Mouse (Mus musculus) gastrocnemius, postnatal 25 days (tissue): Measurements from ENCODE around the gene Dus1l. TPM values are rescaled to one million over a fixed set of nuclear protein-coding genes. Genes with fewer than 3 reads are reported as not detected.
"Not testable (repeated sequence)": the region's sequence is repeated elsewhere in the genome, so short reads cannot be mapped to it uniquely, and the experiment has no call there.

Experiments
- DNase-seq: peaks from one replicate; pipeline ENCODE4 v3.0.0; 2022
- total RNA-seq, 2 experiments: library from RNA; stranded (reverse); gene quantifications; 1 replicate in 1 of 2; 2 replicates in 1 of 2; pipeline ENCODE4 v1.2.3; 2021

Dus1l gene
- total RNA-seq, 2 experiments from 2014 or later: 32.6 to 36.2 TPM

DNA sequence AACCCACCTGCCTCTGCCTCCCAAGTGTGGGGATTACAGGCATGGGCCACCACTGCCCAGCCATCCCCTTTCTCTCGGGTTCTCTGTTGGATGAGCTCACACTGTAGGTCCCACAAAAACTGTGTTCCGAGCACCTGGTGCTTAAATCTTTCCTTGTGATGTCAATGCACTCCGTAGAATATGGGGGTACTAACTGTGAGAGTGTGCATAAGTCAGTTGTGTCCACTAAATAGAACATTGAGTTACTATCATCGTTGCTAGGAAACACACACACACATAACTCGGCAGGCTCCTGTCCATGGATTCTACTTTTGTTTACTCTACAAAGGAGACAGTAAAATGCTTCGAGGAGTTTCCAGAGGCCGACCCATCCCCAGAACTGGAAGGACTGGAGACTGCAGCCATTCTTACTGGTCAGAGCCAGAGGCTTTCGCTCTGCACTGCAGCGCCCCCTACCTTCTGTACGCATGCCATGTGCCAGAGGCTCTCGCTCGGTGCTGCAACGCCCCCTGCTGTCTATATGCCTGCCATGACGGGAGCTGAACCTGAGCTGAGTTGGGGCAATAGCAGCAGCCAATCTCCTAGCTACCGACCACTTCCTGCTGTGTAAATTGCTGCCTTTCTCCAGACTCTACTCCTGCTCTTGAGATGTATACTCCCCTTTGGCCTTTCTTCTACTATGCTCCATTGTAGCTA lies 20.3 kb downstream of the Dus1l start:
- DNase-seq: peak; percentile 87

DNA sequence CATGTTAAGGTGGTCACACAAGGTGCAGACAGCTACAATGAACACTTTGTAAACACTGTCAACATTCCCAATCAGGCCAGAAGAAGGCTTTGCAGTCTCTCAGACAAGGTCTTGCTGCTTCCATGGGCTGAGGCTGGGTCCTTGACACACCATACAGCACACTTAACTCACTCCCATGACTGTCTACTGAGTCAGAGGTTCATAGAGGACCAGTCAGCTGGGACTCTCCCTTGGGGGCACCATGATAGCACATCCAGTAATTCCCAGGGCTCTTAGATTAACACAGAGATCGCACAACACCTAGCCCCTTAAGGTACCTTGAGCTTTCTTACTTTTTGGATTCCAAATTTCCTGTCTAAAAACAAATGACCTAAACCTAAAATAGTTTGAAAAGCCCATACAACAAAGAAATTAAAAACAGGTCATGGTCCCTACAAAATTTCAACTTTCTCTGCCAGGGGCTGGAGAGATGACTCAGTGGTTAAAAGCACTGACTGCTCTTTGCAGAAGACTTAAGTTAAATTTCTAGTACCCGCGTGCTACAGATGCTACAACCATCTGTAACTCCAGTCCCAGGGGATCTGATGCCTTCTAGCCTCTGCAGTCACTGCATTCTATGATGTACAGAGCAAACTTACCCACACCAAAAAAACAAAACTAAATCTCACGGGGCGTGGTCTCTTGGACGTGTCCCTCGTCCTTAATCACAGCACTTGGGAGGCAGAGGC lies 22.6 kb downstream of the Dus1l start:
- DNase-seq: no peak

DNA sequence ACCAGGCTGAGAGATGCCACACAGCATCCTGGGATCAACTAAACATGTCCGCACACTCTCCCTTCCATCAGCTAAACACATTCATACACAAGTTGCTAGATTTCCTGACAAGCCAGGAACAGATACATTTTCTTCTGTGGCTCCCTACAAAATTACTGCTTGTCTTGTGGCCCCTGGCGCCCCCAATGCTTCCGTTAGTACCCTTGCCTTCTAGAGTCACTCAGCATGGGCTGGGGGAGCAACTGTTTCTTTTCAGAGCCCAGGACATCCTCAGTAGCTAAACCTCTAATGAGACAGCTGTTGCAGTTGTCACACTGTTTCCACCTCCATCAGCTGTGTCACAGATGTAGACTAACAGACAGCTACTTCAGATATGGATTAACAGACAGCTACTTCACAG lies 23.5 kb downstream of the Dus1l start:
- no peak for DNase-seq

DNA sequence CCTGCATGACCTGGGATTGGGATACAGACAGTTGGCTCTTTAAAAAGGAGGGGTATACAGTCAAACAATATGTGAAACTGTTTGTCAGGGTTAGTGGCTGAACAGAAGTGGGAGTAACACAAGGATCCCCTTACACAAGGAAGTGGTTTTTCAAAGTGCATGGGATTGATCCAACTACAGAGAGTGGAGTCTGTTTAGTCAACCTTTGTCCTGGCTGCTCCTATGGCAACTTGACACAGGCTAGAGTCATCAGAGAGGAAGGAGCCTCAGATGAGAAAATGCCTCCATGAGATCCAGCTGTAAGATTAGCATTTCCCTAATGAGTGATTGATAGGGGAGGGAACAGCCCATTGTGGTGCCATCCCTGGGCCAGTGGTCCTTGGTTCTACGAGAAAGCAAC lies 28.0 kb downstream of the Dus1l start:
- DNase-seq: no peak

DNA sequence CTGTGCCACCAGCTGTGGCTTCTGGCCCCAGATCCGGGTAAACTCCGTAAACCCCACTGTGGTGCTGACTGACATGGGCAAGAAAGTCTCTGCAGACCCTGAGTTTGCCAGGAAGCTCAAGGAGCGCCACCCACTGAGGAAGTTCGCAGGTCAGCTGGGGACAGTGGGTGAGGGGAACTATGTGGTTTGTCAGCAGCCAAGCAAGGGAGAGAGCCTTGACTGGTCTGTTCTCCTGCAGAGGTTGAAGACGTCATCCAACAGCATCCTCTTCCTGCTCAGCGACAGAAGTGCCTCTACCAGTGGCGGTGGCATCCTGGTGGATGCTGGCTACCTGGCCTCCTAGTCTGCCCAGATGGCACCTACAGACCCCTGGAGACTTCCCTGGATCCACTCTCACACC lies 29.2 kb downstream of the Dus1l start:
- not testable (repeated sequence) for DNase-seq

DNA sequence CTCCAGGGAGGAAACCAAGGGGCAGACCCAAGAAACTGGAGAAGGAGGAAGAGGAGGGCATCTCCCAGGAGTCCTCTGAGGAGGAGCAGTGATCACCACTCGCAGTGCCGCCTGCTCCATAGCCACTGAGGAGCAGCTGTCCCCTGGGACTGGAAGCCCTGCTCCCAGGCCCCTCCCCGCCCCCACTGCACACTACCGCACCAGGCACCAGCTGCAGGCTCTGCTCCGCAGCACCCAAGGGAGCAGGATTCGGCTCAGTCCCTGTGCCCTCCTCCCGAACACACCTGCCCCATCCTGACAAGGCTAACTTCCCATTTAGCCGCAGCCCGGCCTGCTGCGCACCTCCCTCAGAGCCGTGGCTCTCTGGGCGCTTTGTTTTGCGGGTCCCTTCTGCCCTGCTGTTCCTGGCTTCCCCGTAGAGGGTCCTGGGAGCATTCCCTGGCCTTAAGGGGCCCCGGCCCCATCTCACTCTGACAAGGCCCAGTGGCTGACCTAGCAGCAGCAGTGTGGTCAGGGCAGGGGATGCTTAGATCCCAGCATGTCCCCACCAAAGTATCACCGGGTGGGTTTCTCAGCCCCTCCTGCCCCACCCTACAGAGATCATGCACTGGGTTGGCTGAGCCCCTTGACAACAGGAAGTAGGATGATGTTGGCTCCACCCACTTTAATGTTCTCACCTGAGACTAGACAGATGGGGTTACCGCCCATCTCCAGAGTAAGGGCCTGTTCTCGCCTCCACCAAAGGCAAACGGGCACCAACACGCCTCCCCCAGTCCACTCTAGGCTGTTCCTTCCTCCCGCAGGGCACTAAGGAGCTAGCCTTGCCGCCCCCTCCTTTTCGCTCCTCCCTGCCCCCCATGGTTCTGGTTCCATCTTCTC lies 32.8 kb downstream of the Dus1l start:
- DNase-seq: not testable (repeated sequence)

DNA sequence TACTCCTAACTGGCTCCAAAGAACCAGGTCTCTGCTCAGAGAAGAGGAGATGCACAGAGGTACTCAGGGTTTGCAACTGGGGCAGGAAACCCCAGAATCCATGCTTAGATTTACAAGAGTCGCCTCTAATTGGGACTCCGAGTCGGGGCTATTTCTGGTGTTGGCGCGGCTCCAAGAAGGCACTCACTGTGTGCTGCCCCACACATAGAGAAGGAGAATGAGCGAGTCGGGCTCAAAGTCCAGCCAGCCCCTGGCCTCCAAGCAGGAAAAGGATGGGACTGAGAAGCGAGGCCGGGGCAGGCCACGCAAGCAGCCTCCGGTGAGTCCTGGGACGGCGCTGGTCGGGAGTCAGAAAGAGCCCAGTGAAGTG lies 33.5 kb downstream of the Dus1l start, which contains the start of gene Hmga1b:
TSS of gene Hmga1b (plus strand) at position 123 of the 370 bp plus-strand sequence.
- DNase-seq: not testable (repeated sequence)

DNA sequence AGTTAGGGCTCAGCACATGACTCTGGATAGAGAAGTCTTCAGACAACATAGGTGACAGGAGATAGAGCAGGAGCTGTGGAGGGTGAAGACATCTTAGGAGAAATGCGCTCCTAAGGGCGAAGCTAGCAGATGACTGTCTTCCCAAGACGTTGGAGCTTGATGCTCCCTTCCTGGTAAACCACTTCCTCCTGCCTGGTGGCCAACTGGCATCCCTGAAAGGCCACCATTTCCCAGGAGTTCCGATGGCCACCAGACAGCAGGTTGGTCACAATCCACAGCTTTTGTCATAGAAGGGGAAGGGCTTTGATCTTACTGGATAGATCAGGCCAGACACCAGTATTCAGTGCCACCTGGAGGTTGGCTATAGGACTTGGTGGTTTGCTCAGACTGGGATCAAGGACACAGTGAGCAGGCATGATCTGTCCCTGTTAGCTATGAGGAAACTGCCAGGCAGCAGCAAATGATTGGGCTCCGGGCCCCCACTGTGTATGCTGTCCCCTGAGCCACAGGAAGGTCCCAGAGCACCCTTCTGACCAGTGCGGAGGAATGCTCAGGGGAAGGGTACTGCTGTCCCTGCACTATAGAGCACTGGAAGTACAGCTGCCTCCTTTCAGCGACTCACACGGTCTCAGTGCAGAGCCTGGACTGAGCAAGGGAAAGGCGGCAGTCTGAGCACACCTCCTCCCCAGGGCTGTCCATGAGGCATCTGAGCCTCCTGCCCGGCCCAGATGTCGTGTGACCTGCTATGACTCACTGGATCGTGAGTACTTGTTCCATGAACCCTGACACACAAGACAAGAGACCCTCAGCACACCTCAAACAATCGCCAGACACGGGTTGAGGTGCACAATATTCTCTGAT lies 34.2 kb downstream of the Dus1l start:
- no peak for DNase-seq

DNA sequence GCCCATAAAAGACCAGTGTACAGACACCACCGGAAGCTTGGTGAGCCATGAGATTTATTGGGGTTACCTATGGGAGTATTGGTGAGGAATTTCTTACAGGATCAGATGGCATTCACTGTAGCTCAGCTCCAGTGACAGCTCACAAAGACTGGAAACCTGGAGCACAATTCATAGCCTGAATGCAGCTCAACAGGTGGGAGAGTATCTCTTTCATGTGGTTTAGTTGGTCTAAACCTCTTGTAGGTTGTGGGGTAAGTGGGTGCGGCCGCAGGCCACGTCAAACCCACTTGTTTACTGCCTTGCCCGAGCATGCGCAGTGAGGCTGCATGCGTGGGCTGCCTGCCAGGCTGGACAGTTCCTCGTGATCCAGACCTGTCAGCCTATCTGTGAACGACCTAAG lies 36.0 kb downstream of the Dus1l start:
- no peak for DNase-seq

DNA sequence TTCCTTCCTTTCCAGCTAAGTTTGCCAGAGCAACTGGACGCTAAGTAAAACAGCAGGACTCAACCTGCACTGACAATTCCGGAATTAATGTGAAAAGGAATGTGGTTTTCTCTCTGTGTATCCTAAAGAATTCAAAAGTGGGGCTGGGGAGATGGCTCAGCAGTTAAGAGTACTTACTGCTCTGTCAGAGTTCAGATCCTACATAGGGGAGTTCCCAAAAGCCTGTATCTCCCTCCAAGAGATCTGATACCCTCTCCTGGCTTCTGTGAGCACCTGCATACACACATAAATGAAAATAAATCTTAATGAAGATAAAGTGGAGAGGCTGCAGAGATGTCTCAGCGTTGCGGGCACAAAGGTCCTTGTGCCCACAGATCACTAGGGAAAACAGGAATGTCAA lies 44.6 kb downstream of the Dus1l start:
- no peak for DNase-seq

DNA sequence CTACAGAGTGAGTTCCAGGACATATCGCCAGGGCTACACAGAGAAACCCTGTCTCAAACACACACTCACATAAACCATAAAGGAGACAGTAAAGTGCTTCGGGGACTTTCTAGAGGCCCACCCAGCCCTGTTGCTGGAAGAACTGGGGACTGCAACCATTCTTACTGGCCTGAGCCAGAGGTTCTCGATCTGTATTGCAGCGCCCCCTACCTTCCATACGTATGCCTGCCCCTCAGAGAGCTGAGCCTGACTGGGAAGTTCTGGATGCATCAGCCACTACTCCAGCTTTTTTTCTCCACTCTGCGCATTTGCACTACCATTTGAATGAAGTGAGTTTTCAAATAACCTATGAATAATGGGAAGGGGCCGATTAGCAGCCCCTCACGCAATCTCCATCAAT lies 46.8 kb downstream of the Dus1l start:
- DNase-seq: no peak

DNA sequence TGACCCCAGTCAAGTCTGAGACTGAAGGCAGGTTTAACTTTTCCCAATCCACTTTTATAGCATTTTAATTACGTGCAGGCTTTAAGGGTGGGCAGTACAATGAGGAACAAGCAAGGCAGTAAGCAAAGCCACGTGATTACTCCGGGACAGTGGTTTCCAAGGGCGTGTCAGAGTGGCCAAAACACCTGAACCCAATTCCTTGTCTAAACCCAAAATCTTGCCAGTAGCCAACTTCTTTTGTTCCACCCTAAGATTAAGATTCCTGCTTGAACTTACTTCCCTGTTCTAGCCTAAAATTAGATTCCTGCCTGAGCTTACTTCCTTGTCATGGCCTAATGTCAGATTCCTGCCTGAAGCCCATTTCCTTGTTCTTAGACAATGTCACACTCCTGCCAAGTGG lies 48.2 kb downstream of the Dus1l start:
- DNase-seq: no peak

DNA sequence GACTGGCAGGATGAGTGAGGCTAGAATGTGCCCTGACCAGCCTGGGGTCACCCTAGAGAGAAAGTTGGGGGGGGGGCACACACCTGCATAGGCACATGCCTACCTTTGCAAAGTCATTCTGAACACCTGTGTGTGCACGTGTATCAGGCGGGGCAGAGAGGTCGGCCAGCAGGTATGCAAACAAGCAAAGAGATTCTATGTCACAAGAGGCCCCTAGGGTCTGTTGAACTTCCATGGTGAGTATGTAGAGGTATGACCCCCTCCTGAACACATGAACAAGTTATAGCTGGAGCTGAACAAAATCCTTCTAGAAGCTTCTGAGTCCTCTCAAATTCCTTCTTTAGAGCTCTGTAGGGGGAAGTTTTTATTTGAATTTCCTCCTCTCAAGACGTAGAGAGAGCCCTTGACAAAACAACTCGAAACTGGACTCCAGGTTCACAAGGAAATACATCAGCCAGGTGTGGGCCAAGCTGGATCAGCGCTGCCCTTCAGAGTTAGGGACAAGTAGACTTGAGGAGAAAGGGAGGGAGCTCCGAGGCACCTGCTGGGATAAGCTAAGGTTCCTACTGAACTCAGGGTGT lies 52.0 kb downstream of the Dus1l start:
- no peak for DNase-seq

DNA sequence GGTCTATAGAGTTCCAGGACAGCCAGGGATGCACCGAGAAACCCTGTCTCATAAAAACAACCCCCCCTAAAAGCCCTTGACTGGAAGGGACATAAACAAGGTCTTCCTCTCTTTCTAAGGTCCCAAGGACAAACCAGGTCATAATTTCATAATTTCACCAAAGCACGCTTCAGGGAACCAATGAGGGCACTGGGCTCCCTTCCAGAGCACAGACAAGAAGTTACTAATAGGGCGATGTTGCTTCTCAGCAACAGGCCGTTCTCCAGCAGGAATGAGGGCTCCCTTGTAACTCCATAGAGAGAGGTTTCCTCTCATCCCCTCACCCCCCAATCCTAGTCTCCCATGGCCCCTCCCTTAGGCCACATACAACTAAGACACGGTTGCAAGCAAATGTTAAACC lies 55.2 kb downstream of the Dus1l start:
- no peak for DNase-seq

Other genes with a start within 250 kb of the Dus1l start
- gene Mcrip1, start 246.7 kb downstream of the Dus1l start, total RNA-seq: 10 to 100 TPM; 21.4 to 23.7 TPM
- 100 to 1,000 TPM in 1 of 2 experiments, 10 to 100 TPM in 1; 92.3 to 377 TPM for gene Ppp1r27, start 245.3 kb downstream of the Dus1l start, total RNA-seq
- gene P4hb, start 223.2 kb downstream of the Dus1l start, total RNA-seq: 100 to 1,000 TPM; 192 to 198 TPM
- gene Arhgdia, start 214.8 kb downstream of the Dus1l start, total RNA-seq: 10 to 100 TPM; 80.1 to 95.2 TPM
- gene Alyref, start 198.0 kb downstream of the Dus1l start, total RNA-seq: 10 to 100 TPM; 39.1 to 40.5 TPM
- gene Anapc11, start 198.0 kb downstream of the Dus1l start, total RNA-seq: 10 to 100 TPM; 50.7 to 51.6 TPM
- not detected for gene Npb, start 187.9 kb downstream of the Dus1l start, total RNA-seq
- 10 to 100 TPM; 30.7 to 34.7 TPM for gene Pcyt2, start 178.5 kb downstream of the Dus1l start, total RNA-seq
- 1 to 10 TPM; 4.3 to 7.2 TPM for gene Sirt7, start 171.2 kb downstream of the Dus1l start, total RNA-seq
- 10 to 100 TPM; 41.8 to 47.1 TPM for gene Mafg, start 162.8 kb downstream of the Dus1l start, total RNA-seq
- 1 to 10 TPM; 6.7 to 6.8 TPM for gene Pycr1, start 152.6 kb downstream of the Dus1l start, total RNA-seq
- gene Myadml2, start 148.2 kb downstream of the Dus1l start, total RNA-seq: 100 to 1,000 TPM; 121 to 134 TPM
- under 1 TPM in 1 of 2 experiments, not detected in 1; 0.18 TPM for gene Notum, start 135.2 kb downstream of the Dus1l start, total RNA-seq
- gene Aspscr1, start 123.4 kb downstream of the Dus1l start, total RNA-seq: 10 to 100 TPM; 25.8 to 28.8 TPM
- 10 to 100 TPM; 25.4 to 32.7 TPM for gene Cenpx, start 82.7 kb downstream of the Dus1l start, total RNA-seq
- 1 to 10 TPM; 4.0 to 4.3 TPM for gene Lrrc45, start 82.5 kb downstream of the Dus1l start, total RNA-seq
- gene Rac3, start 74.9 kb downstream of the Dus1l start, total RNA-seq: 1 to 10 TPM; 1.2 TPM
- gene Dcxr, start 69.1 kb downstream of the Dus1l start, total RNA-seq: 1 to 10 TPM; 5.8 to 6.0 TPM
- gene Cbr2, start 64.3 kb downstream of the Dus1l start, total RNA-seq: 10 to 100 TPM in 1 of 2 experiments, 1 to 10 TPM in 1; 9.6 to 16.9 TPM
- 10 to 100 TPM; 17.1 to 19.8 TPM for gene Hmga1b, start 33.6 kb downstream of the Dus1l start, total RNA-seq
- gene Rfng, start 12.2 kb downstream of the Dus1l start, total RNA-seq: 10 to 100 TPM in 1 of 2 experiments, 1 to 10 TPM in 1; 9.6 to 11.0 TPM
- gene Gps1, start 12.1 kb downstream of the Dus1l start, total RNA-seq: 10 to 100 TPM; 50.3 to 53.0 TPM
- 10 to 100 TPM; 11.1 to 59.9 TPM for gene Fasn, start 28.1 kb upstream of the Dus1l start, total RNA-seq
- gene Ccdc57, start 136.5 kb upstream of the Dus1l start, total RNA-seq: 1 to 10 TPM; 2.8 to 2.9 TPM
- 100 to 1,000 TPM; 313 to 418 TPM for gene Slc16a3, start 152.1 kb upstream of the Dus1l start, total RNA-seq
- gene Csnk1d, start 194.9 kb upstream of the Dus1l start, total RNA-seq: 10 to 100 TPM; 45.8 to 52.6 TPM
- not detected for gene Cd7, start 243.0 kb upstream of the Dus1l start, total RNA-seq